Mouse (Mus musculus): ENCODE measurements around the gene Gm10134.

DNA sequence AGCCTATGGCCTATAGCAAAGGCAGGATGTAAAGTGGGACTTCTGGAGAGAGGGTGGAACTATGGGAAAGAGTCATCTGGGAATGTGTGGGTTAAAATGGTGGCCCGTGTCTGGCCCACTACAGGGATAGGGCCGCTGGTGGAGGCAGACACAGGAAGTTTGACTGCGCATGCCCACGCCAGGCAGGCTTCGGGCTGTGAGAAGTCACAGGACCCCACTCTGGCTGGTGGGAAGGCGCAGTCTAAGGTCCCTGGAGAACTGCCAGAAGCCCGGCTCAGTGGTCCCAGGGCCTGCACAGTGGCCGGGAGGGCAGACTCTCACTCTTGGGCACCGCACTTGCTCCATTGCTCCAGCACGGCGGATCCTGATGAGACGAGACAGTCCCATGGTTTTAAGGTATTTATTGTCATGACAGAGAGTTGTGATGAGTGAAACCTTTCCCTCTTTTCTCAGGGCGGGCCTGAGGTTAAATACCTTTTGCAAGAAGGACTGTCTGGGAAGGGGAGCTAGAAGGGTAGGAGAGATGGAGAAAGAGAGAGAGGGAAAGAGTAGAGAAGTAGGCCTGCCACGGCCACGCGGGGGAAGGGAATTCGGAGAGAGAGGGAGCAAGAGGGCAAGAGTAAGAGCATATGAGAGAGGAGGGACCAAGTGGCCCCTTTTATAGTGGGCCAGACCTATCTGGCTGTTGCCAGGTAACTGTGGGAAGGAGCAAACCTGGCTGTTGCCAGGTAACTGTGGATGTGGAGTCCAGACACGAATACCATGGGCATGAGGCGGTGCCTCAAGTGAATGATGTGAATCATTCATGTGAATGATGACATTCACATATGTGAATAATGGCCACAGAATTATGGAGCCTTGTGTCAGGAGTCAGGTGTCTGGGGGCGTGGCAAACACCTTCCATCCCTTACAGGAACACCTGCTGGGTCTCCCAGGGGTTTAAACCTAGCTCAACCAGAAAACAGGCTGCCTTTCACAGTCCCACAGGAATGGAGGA lies 26.4 kb upstream of the Gm10134 start:
- TF ChIP-seq POLR2A (IDR thresholded peaks at IDR 0.05; ENCODE audit: borderline replicate concordance, extremely low read depth, insufficient read depth, insufficient read length, poor library complexity, severe bottlenecking), result no peak
- TF ChIP-seq CTCF (IDR thresholded peaks at IDR 0.05; ENCODE audit: borderline replicate concordance, extremely low read depth, insufficient read depth, insufficient read length), result no peak

Data from brain, embryonic 14.5 days (tissue).